Mouse (Mus musculus) liver, embryonic 13.5 days (tissue): ENCODE results near the gene Cuedc1. TPM values are rescaled to one million over a fixed set of nuclear protein-coding genes. Genes with fewer than 3 reads are reported as not detected.

Source experiments
- ATAC-seq: fragments of 200-750 bp; cut with Nextera tagmentation; 2 replicates; pipeline ENCODE4 v1.8.0; 2017; ENCODE audit warnings: low read depth, mild to moderate bottlenecking, moderate number of reproducible peaks, moderate library complexity
- DNase-seq: peaks from one replicate; pipeline ENCODE4 v3.0.0; 2022
- H3K27ac ChIP-seq: fragments of 300-500 bp; sonication (generic); 2 replicates; pipeline ENCODE4 v1.5.1; 2015; ENCODE audit warnings: moderate library complexity, mild to moderate bottlenecking, inconsistent platforms
- H3K27me3 ChIP-seq: fragments of 300-500 bp; sonication (generic); 2 replicates; pipeline ENCODE4 v1.6.1; 2015; ENCODE audit warnings: mild to moderate bottlenecking, inconsistent platforms
- H3K36me3 ChIP-seq: fragments of 300-500 bp; sonication (generic); 2 replicates; pipeline ENCODE4 v1.6.1; 2015; ENCODE audit warnings: mild to moderate bottlenecking, inconsistent platforms
- H3K4me1 ChIP-seq: fragments of 300-500 bp; sonication (generic); replicated peaks from 2 replicates; pipeline ENCODE4 v1.6.1; 2015; ENCODE audit warnings: inconsistent platforms
- H3K4me2 ChIP-seq: fragments of 300-500 bp; sonication (generic); 2 replicates; pipeline ENCODE4 v1.6.1; 2015; ENCODE audit warnings: inconsistent platforms, mild to moderate bottlenecking, moderate library complexity
- H3K4me3 ChIP-seq: fragments of 300-500 bp; sonication (generic); replicated peaks from 2 replicates; pipeline ENCODE4 v1.5.1; 2015; ENCODE audit warnings: mild to moderate bottlenecking, inconsistent platforms
- H3K9ac ChIP-seq: fragments of 300-500 bp; sonication (generic); 2 replicates; pipeline ENCODE4 v1.6.1; 2015; ENCODE audit warnings: mild to moderate bottlenecking, inconsistent platforms
- H3K9me3 ChIP-seq: fragments of 300-500 bp; sonication (generic); replicated peaks from 2 replicates; pipeline ENCODE4 v1.6.1; 2016; ENCODE audit warnings: inconsistent platforms
- WGBS: fragments of 180-500 bp; shearing (Covaris S2); methylation state at CpG from one replicate; pipeline ENCODE4 v1.1.7; 2015; ENCODE audit not compliant: insufficient replicate concordance; 5-methylcytosine and 5-hydroxymethylcytosine counted together
- polyA plus RNA-seq: library from polyadenylated mRNA; unstranded; fragments of >200 nt; fragmentation: Nextera tagmentation; extraction: Ambion mirVana; gene quantifications from 2 replicates; pipeline ENCODE4 v1.2.1, GENCODE M21; 2015

Gene Cuedc1
- polyA plus RNA-seq, 1 experiment from 2014 or later = 1.6 TPM

DNA sequence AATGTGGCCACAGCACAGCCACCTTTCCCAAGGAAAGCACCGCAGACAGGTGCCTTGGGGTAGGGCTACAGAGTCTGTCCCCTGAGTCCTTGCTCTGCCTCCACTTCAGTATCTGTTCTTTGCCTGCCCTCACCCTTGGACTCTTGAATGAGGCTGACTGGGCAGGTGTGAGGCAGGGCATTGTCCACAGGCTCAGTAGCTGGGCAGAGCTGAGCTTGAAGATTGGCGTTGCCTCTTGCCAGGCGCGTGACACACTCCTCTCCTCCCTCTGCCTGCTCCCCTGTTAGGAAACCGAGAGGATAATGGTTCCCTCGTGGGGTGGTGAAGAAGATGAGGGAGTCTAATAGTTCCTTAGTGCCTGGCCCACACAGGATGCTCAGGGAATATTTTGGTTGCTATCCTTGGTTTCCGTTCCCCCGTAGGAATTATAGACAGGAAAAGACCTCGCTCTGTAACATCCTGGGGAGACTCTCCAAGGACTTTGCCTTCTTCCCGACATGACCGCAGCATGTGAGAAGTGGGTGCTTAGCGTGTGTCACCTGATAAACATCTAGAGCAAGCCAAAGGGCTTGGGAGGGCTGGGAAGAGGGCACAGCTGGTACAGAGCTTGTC is 40.1 kb downstream of the Cuedc1 start:
- Histone ChIP-seq H3K27ac (no peak overlapping the region), H3K9ac (no peak overlapping the region), H3K4me1 (peaks cover 20% of the 10 kb centered on the region), H3K9me3 (no peaks in the 10 kb centered on the region), H3K27me3 (peaks cover 40% of the 10 kb centered on the region), H3K4me2 (no peak overlapping the region), H3K4me3 (no peak overlapping the region), H3K36me3 (no peaks in the 10 kb centered on the region)
- 54% methylated on average over 12 of the region's 12 CpGs for WGBS
- DNase-seq = no peak
- ATAC-seq = no peak

DNA sequence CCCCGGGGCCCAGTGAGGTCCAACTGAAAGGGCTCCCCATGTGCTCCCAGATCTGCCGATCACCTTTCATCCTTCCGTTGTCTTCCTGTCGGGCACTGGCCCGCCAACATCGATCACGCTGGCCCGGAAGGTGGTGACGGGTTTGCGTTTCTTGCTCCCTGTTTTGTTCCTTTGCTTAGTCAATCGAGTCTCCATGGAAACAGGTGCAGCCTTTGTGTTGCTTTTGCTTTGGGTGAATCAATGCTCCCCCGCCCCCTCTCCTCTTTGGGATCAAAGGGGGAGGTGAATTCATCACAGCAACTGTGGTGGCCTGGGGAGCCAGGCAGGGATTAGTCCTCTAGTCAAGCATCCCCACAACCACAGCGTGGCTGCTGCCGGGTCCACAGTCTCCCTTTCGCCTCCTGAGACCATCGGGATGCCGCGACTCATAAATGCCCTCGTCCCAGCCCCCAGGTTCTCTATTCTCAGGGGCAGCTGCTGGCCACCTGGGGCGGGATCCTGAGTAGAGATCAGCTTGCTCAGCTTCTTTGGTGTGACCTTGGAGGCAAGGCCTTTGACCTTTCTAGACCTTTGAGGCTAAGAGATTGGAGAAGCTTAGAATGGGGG is 41.5 kb downstream of the Cuedc1 start:
- Histone ChIP-seq H3K27me3 (peaks cover 45% of the 10 kb centered on the region), H3K9me3 (no peaks in the 10 kb centered on the region), H3K36me3 (no peaks in the 10 kb centered on the region), H3K4me2 (peak overlapping the region; percentile 34), H3K27ac (no peak overlapping the region), H3K4me3 (no peak overlapping the region), H3K9ac (no peak overlapping the region), H3K4me1 (peaks cover 20% of the 10 kb centered on the region)
- ATAC-seq = no peak
- 13% methylated on average over 20 of the region's 20 CpGs for WGBS
- DNase-seq = no peak

DNA sequence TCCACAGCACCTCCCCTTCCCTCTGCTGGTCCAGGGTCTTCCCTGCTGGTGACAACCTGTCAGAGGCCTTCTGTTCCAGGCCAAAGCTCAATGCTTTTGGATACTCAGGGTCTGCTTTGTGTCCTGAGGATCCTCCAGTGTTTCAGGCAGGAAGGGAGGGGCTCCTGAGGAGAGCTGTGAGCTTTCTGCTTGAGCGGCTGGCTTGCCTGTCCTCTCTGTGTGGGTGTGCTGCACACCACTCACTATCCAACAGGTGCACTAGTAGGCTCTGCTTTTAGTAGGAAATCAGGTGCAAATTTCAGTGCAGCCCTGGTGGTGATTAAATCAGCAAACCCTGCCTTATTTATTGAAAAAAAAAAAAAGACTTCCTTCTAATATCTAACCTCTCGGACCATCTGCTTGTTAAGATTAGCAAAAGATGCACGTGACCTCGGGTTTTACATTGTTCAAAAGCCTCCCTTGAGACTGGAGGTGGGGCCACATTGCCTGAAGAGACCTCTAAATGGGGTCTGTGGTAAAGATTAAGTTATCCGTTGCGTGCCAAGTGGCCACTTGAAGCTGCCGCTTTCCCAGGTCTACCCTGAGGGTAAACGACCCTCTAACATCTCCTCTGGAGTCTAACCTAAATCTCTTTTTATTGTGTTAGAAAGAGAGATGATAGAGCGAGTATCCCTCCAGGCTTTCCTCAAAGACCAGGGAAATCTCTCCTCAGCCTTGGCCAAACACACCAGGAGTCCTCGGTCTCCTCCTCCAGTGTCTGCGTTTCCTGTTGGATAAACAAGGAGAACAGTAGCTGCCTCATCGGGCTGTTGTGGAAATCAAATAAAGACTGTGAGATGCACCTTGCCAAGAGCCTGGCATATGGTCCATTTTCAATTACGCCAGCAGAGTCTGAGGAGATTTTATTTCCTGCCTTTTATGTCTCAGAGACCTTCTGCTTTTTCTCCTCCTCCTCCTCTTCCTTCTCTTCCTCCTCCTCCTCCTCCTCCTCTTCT is 42.5 kb downstream of the Cuedc1 start:
- Histone ChIP-seq H3K4me1 (peaks cover 28% of the 10 kb centered on the region), H3K36me3 (no peaks in the 10 kb centered on the region), H3K4me2 (no peak overlapping the region), H3K27me3 (peaks cover 49% of the 10 kb centered on the region), H3K9ac (no peak overlapping the region), H3K4me3 (no peak overlapping the region), H3K9me3 (no peaks in the 10 kb centered on the region), H3K27ac (no peak overlapping the region)
- DNase-seq = no peak
- no peak for ATAC-seq
- 24% methylated on average over 13 of the region's 13 CpGs for WGBS

DNA sequence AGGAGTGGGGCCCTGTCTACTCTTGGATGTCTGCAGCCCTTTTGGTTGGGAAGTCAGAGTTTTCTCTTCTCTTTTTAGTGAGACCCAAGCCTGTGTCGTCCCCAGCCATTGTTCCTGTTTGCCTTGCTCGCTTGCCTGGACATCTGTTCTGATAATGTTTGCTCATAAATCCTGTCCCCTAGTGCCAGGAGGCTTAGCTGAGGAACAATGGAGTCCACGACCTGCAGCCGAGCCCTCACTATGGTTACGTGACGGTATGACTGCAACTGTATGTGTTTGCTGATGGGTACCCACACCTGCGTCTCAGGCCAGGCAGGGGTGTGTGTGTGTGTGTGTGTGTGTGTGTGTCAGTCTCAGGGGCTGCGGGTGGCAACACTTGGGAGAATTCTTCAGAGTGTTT is 44.5 kb downstream of the Cuedc1 start:
- H3K27me3 ChIP-seq = peaks cover 45% of the 10 kb centered on the region
- DNase-seq = no peak
- no peaks in the 10 kb centered on the region for H3K36me3 ChIP-seq
- H3K9me3 ChIP-seq = no peaks in the 10 kb centered on the region
- WGBS = 50% methylated on average over 8 of the region's 8 CpGs
- H3K9ac ChIP-seq = no peak overlapping the region
- H3K4me3 ChIP-seq = no peak overlapping the region
- peaks cover 46% of the 10 kb centered on the region for H3K4me1 ChIP-seq
- no peak overlapping the region for H3K4me2 ChIP-seq
- no peak overlapping the region for H3K27ac ChIP-seq
- no peak for ATAC-seq

DNA sequence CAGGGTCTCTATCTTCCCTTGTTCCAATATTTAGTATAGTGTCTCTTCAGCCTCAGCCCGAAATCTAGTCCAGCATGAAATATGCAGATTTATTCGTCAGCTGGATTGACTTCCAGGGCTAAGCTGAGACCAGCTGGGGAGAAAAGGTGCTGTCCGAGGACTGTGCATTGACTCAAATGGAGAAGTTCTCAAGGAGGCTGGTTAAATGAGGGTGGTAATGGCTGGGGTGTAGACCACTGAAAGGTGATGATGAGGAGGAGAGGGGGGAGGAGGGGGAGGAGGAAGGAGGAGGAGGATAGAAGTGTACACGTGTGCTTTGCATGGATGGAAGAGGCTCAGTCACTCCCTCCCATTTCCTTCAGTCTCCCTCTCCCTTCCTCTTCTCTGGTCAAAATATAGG is 46.2 kb downstream of the Cuedc1 start:
- H3K9me3 ChIP-seq = no peaks in the 10 kb centered on the region
- no peaks in the 10 kb centered on the region for H3K36me3 ChIP-seq
- ATAC-seq (no peak), DNase-seq (no peak)
- peaks cover 32% of the 10 kb centered on the region for H3K27me3 ChIP-seq
- no peak overlapping the region for H3K4me3 ChIP-seq
- peaks cover 60% of the 10 kb centered on the region for H3K4me1 ChIP-seq
- no peak overlapping the region for H3K4me2 ChIP-seq
- no peak overlapping the region for H3K9ac ChIP-seq
- 42% methylated on average over 4 of the region's 4 CpGs for WGBS
- H3K27ac ChIP-seq = no peak overlapping the region

DNA sequence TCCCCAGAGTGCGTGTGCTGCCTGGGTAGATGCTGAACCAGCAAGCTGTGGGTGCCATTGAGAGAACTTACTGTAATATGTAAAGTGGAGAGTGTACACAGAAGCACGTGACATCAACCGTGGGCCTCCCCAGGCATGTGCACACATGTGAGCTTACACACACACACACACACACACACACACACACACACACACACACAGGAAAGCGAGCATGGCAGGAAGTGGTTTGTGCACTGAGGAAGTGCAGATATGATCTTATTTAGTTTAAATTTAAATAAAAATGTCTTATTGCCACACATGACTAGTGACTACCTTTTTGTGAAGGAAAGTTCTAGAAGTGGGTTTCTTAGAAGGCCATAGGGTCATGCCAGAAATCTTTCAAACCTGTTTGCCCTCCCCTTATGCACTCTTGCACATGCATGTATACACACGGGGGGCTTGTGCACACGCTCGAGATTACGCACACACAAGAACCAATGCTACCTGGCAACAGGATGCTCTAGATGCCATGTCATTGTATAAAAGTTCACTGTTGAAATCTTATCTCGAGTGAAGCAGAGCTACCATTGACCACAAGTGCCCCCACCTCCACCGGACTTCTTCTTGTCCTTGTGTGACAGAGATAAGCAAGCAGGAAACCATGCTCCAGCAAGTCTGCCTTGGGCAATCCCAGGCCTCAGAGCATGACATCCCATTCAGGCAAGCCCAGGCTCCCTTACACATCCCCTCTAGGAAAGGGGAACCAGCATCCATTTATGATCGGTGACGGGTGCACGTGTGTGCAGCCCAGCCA is 47.6 kb downstream of the Cuedc1 start:
- Histone ChIP-seq H3K4me3 (no peak overlapping the region), H3K9ac (no peak overlapping the region), H3K9me3 (no peaks in the 10 kb centered on the region), H3K27ac (no peak overlapping the region), H3K36me3 (no peaks in the 10 kb centered on the region), H3K4me1 (peaks cover 48% of the 10 kb centered on the region), H3K27me3 (peaks cover 22% of the 10 kb centered on the region), H3K4me2 (0 out of 2 replicates have a peak overlapping the region, but pooled peaks have one; percentile 4)
- 13% methylated on average over 13 of the region's 13 CpGs for WGBS
- ATAC-seq (peak; percentile 52; the same call in 1 of the 2 replicates), DNase-seq (peak; percentile 27)

DNA sequence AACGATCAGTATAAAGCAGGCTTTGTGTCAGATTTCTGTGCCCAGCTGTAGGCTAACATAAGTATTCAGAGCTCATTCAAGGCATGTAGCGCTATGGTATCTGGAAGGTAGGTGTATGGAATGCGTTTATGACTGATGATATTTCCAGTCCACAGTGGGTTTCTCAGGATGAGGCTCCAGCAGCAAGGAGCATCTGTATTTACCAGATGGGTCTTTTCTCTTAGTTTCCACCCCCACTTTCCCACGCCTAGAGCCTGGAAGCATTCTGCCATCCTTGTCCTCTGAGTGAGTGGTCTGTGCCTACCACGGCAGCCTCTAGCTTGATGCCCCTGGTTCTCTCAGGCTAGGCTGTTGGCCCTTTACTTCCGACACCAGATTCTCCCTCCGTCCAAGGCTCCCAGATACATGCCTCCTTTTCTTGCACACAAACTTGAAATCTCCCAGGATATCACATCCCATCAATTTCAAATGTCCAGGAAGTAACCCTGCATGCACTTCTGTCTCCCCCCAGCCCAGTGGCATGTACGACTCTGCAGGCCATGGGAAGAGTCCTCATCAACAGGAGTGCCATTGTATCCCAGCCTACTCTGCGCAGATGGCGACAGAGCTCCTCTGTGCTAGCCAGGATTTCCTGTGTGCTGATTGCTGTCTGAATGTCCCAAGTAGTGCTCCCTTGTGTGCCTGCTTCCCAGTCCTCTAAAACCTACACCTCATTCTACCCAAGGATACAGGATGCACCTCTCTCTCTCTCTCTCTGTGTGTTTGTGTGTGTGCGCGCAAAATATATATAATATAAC is 48.6 kb downstream of the Cuedc1 start:
- no peak for DNase-seq
- H3K36me3 ChIP-seq = no peaks in the 10 kb centered on the region
- H3K4me1 ChIP-seq = peaks cover 49% of the 10 kb centered on the region
- no peak overlapping the region for H3K9ac ChIP-seq
- no peaks in the 10 kb centered on the region for H3K9me3 ChIP-seq
- H3K27me3 ChIP-seq = peaks cover 18% of the 10 kb centered on the region
- no peak overlapping the region for H3K27ac ChIP-seq
- H3K4me3 ChIP-seq = no peak overlapping the region
- H3K4me2 ChIP-seq = no peak overlapping the region
- 59% methylated on average over 12 of the region's 12 CpGs for WGBS
- ATAC-seq = no peak

DNA sequence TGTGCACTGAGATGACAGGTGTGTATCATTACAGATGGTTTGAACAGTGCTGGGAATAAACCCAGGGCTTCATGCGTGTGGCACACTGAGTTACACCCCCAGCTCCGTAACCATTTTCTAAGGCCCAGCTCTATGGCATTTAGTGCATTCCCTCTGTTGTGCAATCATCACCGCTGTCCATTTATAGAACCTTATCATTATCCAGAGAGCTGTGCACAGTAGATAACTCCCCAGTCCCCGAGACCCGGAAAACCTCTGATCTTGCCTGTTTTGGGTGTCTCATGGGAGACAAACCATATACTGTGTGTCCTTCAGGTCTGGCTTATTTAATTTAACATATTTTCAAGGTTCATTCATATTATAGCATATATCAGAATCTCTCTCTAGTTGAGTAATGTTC is 49.5 kb downstream of the Cuedc1 start:
- ATAC-seq (peak; percentile 67), DNase-seq (no peak)
- Histone ChIP-seq H3K4me3 (no peak overlapping the region), H3K36me3 (no peaks in the 10 kb centered on the region), H3K9me3 (no peaks in the 10 kb centered on the region), H3K4me2 (0 out of 2 replicates have a peak overlapping the region, but pooled peaks have one; percentile 5), H3K9ac (no peak overlapping the region), H3K27me3 (peaks cover 18% of the 10 kb centered on the region), H3K27ac (no peak overlapping the region), H3K4me1 (peaks cover 56% of the 10 kb centered on the region)
- whole genome bisulfite sequencing = 9% methylated on average over 5 of the region's 5 CpGs

DNA sequence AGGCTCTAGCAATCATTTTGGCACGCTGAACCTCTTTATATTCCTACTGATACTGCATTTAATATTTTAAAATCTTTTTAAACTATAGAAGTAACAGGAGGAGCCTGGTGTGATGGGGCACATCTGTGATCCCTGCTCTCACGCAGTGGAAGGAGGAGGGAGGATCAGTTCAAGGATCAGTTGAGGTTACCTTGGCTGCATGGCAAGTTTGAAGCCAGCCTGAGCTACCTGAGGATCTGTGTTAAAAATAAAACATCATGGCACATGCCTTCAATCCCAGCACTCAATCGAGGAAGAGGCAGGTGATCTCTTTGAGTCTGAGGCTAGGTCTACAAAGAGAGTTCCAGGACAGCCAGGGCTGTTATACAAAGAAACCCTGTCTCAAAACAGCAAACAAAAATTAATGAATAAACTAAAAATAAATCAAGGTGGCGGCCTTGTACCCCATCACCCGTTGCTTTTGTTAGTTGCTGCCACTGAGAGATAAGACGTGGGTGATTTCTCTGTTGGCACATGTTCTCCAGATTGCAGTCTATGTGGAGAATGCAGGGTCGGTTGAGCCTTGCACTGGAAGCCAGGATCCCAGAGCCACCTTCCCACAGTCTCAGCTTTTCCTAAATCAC is 50.3 kb downstream of the Cuedc1 start:
- Histone ChIP-seq H3K36me3 (no peaks in the 10 kb centered on the region), H3K9me3 (no peaks in the 10 kb centered on the region), H3K4me2 (no peak overlapping the region), H3K9ac (no peak overlapping the region), H3K27ac (no peak overlapping the region), H3K27me3 (peaks cover 18% of the 10 kb centered on the region), H3K4me3 (no peak overlapping the region), H3K4me1 (peaks cover 56% of the 10 kb centered on the region)
- 24% methylated on average over 7 of the region's 7 CpGs for WGBS
- no peak for ATAC-seq
- no peak for DNase-seq

DNA sequence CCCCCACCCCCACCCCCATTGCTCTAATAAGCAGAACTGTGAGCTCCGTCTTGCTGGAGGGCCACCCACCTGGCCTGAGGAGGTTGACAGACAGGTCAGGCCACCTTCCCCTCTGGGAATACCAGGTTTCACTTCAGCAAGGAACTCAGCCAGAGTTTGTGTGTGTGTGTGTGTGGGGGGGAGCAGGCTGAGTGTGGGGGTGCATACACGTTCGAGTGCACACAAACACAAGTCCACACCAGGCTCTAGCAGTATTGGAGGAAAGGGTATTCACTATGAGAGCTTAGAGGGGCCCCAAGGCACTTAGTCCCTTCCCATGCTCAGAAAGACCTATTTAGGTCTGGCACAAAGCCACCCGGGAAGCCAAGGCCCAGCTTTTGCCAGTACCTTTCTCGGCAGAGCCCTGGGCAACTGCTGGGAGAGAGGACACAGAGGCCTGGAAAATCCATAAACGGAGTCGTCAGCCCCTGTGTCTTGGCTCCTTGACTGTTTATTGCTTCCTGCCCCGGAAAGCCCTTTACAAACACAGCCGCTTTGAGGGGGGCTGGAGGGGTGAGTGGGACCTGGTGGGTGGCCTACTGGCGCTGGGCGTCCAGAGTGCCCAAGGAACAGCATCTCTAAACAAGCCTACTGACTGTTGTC is 50.9 kb downstream of the Cuedc1 start:
- DNase-seq (no peak), ATAC-seq (no peak)
- 38% methylated on average over 11 of the region's 11 CpGs for WGBS
- H3K36me3 ChIP-seq = no peaks in the 10 kb centered on the region
- peaks cover 60% of the 10 kb centered on the region for H3K4me1 ChIP-seq
- H3K4me3 ChIP-seq = no peak overlapping the region
- no peak overlapping the region for H3K9ac ChIP-seq
- H3K4me2 ChIP-seq = no peak overlapping the region
- H3K27ac ChIP-seq = no peak overlapping the region
- peaks cover 21% of the 10 kb centered on the region for H3K27me3 ChIP-seq
- H3K9me3 ChIP-seq = no peaks in the 10 kb centered on the region
